Mouse (Mus musculus) midbrain, embryonic 13.5 days (tissue): ENCODE results near the gene Ang5. TPM values are rescaled to one million over a fixed set of nuclear protein-coding genes. Genes with fewer than 3 reads are reported as not detected.
"Not testable (repeated sequence)": the region's sequence is repeated elsewhere in the genome, so short reads cannot be mapped to it uniquely, and the experiment has no call there.

Experiments
- ATAC-seq: fragments of 200-750 bp; cut with Nextera tagmentation; 2 replicates; pipeline ENCODE4 v1.8.0; 2017; ENCODE audit warnings: mild to moderate bottlenecking, moderate TSS enrichment, moderate library complexity
- H3K27ac ChIP-seq: fragments of 300-500 bp; sonication (generic); 2 replicates; pipeline ENCODE4 v1.5.1; 2015; ENCODE audit warnings: inconsistent platforms, mild to moderate bottlenecking, moderate library complexity
- H3K27me3 ChIP-seq: fragments of 300-500 bp; sonication (generic); 2 replicates; pipeline ENCODE4 v1.6.1; 2015; ENCODE audit warnings: mild to moderate bottlenecking, inconsistent platforms
- H3K36me3 ChIP-seq: fragments of 300-500 bp; sonication (generic); 2 replicates; pipeline ENCODE4 v1.6.1; 2015; ENCODE audit warnings: mild to moderate bottlenecking, inconsistent platforms
- H3K4me1 ChIP-seq: fragments of 300-500 bp; sonication (generic); replicated peaks from 2 replicates; pipeline ENCODE4 v1.6.1; 2015; ENCODE audit warnings: inconsistent platforms
- H3K4me2 ChIP-seq: fragments of 300-500 bp; sonication (generic); replicated peaks from 2 replicates; pipeline ENCODE4 v1.6.1; 2015; ENCODE audit warnings: moderate library complexity, mild to moderate bottlenecking, inconsistent platforms
- H3K4me3 ChIP-seq: fragments of 300-500 bp; sonication (generic); replicated peaks from 2 replicates; pipeline ENCODE4 v1.5.1; 2015; ENCODE audit warnings: mild to moderate bottlenecking, inconsistent platforms
- H3K9ac ChIP-seq: fragments of 300-500 bp; sonication (generic); replicated peaks from 2 replicates; pipeline ENCODE4 v1.6.1; 2015; ENCODE audit warnings: mild to moderate bottlenecking, inconsistent platforms
- H3K9me3 ChIP-seq: fragments of 300-500 bp; sonication (generic); 2 replicates; pipeline ENCODE4 v1.6.1; 2016; ENCODE audit warnings: mild to moderate bottlenecking, inconsistent platforms
- WGBS: fragments of 180-500 bp; shearing (Covaris S2); methylation state at CpG from one replicate; pipeline ENCODE4 v1.1.7; 2015; 5-methylcytosine and 5-hydroxymethylcytosine counted together
- polyA plus RNA-seq: library from polyadenylated mRNA; unstranded; fragments of >200 nt; fragmentation: Nextera tagmentation; extraction: Ambion mirVana; gene quantifications from 2 replicates; pipeline ENCODE4 v1.2.1, GENCODE M21; 2015

Gene Ang5
- polyA plus RNA-seq, 1 experiment from 2014 or later, result not detected

- H3K4me1 ChIP-seq, H3K36me3 ChIP-seq, H3K9me3 ChIP-seq, H3K4me3 ChIP-seq, H3K27me3 ChIP-seq, H3K27ac ChIP-seq, H3K4me2 ChIP-seq, ATAC-seq, H3K9ac ChIP-seq: not testable (repeated sequence)
- 77% methylated on average over 2 of the region's 2 CpGs for WGBS
These were observed 41.7 kb downstream of the Ang5 start for GRCm38 (mm10) chr14:43998455-43999000.

GRCm38 (mm10) chr14:44001600-44001999 lies 44.7 kb downstream of the Ang5 start:
- Histone ChIP-seq H3K4me1 (no peaks in the 10 kb centered on the region), H3K9ac (no peak overlapping the region), H3K27me3 (no peaks in the 10 kb centered on the region), H3K4me3 (no peak overlapping the region), H3K27ac (no peak overlapping the region), H3K9me3 (no peaks in the 10 kb centered on the region), H3K4me2 (no peak overlapping the region), H3K36me3 (no peaks in the 10 kb centered on the region)
- ATAC-seq, result no peak
- WGBS, result 91% methylated on average over 3 of the region's 3 CpGs

DNA sequence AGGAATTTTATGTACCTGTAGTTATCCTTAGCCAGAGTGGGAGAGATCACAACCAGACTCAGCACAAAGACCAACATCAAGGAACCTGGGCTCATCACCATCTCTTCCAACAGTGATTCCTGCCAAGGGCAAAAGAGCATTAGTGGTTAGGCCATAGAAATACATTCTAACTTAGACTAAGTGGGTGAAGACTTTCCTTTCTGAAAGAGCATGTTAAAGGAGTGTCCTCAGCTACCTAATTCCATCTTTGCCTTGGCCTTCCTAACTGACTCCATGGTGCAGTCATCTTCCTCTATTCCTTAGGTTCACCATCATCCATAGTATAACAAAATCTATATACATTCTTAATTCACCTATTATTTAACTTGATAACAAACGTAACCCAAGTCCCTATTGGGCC lies 45.3 kb downstream of the Ang5 start, which contains the start of gene Ang6:
TSS of gene Ang6 (minus strand) at position 101 of the 400 bp plus-strand sequence.
- Histone ChIP-seq H3K27ac (no peak within 1 kb of the TSS), H3K27me3 (no peaks in the 10 kb centered on the region), H3K4me3 (no peak within 1 kb of the TSS), H3K9ac (no peak within 1 kb of the TSS), H3K4me2 (no peak within 1 kb of the TSS), H3K9me3 (no peaks in the 10 kb centered on the region), H3K36me3 (no peaks in the 10 kb centered on the region), H3K4me1 (no peaks in the 10 kb centered on the region)
- 86% methylated on average over 1 of the region's 1 CpGs for WGBS
- ATAC-seq, result no peak

DNA sequence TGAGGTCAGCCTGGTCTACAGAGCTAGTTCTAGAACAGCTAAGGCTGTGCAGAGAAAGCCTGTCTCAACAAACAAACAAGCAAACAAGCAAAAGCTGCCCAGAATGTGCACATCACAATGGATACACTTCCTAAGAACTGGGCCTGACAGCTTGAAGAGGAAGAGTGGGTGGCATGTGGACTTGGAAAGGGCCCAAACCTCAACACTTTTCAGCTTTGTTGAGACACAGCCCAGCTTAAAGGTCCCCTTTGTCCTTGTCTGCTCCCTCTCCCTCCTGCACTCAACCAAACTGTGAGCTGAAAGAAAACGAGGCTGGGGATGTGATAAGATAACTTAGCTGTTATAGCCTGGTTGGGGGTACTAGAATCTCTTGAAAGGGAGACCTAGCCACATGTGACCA lies 51.2 kb downstream of the Ang5 start:
- WGBS, result no CpG with 5 or more reads among the region's 1 CpGs
- ATAC-seq, H3K9me3 ChIP-seq, H3K4me3 ChIP-seq, H3K9ac ChIP-seq, H3K4me2 ChIP-seq, H3K36me3 ChIP-seq, H3K27me3 ChIP-seq, H3K27ac ChIP-seq, H3K4me1 ChIP-seq: not testable (repeated sequence)

DNA sequence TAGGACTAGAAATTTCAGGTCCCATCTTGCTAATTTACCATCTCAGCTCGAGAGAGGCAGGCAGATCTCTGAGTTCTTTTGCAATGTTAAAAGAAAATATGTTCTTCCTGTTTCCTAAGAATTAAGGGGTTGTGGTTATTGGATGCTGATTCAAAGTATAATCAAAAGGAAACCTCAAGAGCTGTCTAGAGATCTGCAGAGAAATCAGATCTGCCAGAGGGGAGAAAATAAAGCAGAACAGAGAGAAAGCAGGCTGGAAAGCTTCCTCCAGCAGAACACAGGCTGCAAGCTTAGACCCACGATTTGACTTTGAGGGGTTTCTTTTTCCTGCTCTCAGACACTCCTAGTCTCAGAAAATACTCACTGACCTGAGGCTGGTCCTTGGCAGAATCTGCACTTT lies 52.8 kb downstream of the Ang5 start:
- ATAC-seq, H3K4me1 ChIP-seq, H3K9ac ChIP-seq, H3K27ac ChIP-seq, H3K36me3 ChIP-seq, H3K4me3 ChIP-seq, H3K4me2 ChIP-seq, H3K27me3 ChIP-seq, H3K9me3 ChIP-seq: not testable (repeated sequence)
- WGBS, result 52% methylated on average over 2 of the region's 2 CpGs

Other genes starting within 250 kb of the Ang5 start
- not detected in 2 replicates for gene Gm16506, start 229.6 kb upstream of the Ang5 start, polyA plus RNA-seq
- not detected in 2 replicates for gene Gm6526, start 209.2 kb upstream of the Ang5 start, polyA plus RNA-seq
- not detected in 2 replicates for gene Gm8180, start 172.3 kb upstream of the Ang5 start, polyA plus RNA-seq
- gene Ear1, start 81.6 kb upstream of the Ang5 start, polyA plus RNA-seq, result not detected in 2 replicates
- not detected in 2 replicates for gene Ear10, start 33.5 kb upstream of the Ang5 start, polyA plus RNA-seq
- gene Gm8113, start 31.7 kb upstream of the Ang5 start, polyA plus RNA-seq, result 4.5 and 4.9 TPM in 2 replicates
- not detected in 2 replicates for gene Ang6, start 45.2 kb downstream of the Ang5 start, polyA plus RNA-seq
- gene Ear2, start 145.6 kb downstream of the Ang5 start, polyA plus RNA-seq, result not detected in 2 replicates
- not detected in 2 replicates for gene Gm3327, start 166.8 kb downstream of the Ang5 start, polyA plus RNA-seq
- not detected in 2 replicates for gene Gm8212, start 240.6 kb downstream of the Ang5 start, polyA plus RNA-seq